Mouse (Mus musculus): ENCODE data around the gene Akap13. TPM values are rescaled to one million over a fixed set of nuclear protein-coding genes. Genes with fewer than 3 reads are reported as not detected.

The Akap13 gene
- polyA plus RNA-seq (2016; fragmentation: Nextera tagmentation; extraction: Ambion mirVana), result 37.6 and 57.9 TPM in 2 replicates

DNA sequence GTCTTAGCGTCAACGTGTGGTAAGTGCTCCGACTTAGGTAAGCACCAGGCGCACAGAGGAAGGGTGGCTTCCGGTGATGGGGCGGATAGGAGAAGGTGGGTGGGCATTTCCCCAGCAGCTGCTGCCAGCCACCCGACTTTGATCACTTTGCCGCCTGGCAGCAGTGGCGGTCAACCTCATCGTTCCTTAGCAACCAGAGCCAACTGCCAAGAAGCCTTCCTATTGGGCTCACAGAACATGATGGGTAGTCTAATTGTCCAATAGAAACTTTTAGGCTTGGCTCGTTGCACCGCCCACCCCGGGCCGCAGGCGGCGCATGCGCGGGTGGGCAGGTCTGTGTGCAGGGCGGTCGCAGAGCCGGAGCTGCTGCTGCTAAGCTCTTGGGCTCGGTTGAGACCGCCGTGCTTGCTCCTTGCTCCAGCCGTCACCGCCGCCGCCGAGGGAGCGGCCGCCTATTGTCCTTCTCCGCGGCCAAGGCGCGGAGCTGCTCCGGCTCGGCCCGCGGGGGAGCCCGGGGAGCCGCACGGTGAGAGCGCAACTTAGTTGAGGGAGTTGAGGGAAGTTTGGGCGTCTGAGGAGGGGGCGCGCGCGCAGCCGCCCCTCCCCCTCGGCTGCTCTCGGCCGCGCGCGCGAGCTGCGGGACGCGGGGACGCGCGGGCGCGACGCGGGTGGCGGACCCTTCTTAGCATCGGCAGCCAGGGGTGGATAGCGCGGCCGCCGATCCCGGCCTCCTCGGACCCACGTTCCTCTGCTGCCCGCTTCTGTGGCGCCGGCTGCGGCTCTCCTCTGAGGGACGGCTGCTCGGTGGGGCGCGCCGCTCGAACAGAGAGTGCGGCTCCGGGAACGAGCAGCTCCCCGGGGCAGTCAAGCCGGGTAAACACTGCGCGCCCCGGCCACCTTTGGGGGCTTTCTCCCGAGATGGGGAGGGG, at the start of gene Akap13:
Gene Akap13, plus strand, starts transcription at position 312 of the 929 bp plus-strand sequence.
- peak; percentile 99 for DNase-seq (ENCODE audit: low spot score)
- Histone ChIP-seq H3K36me3 (no peaks in the 10 kb centered on the region), H3K9me3 (no peaks in the 10 kb centered on the region), H3K4me3 (peak within 1 kb of the TSS; percentile 94), H3K4me1 (peaks cover 32% of the 10 kb centered on the region), H3K27me3 (ENCODE audit: insufficient read depth, poor library complexity, severe bottlenecking) (no peaks in the 10 kb centered on the region), H3K27ac (peak within 1 kb of the TSS; percentile 99)
- under 1% methylated on average over 94 of the region's 94 CpGs for WGBS

DNA sequence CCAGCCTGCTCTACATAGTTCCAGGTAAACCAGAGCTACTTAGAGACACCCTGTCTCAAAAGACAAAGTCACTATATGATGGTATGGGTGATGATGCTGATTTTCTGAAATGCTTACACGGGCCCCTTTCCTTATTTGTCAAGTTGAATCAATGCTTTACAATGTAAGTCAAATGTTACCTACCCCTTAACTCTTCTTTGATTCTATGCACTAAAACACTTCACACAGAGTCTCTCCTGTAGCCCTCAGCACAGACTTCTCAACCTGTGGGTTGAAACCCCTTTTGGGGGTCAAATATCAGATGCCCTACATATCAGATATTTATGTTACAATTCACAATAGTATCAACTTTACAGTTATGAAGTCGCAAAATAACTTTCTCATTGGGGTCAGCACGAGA, 44.7 kb upstream of the Akap13 start:
- DNase-seq (ENCODE audit: low spot score), result no peak
- Histone ChIP-seq H3K27me3 (ENCODE audit: insufficient read depth, poor library complexity, severe bottlenecking) (no peaks in the 10 kb centered on the region), H3K36me3 (no peaks in the 10 kb centered on the region), H3K4me1 (peaks cover 17% of the 10 kb centered on the region), H3K27ac (no peak overlapping the region), H3K4me3 (no peak overlapping the region), H3K9me3 (no peaks in the 10 kb centered on the region)
- WGBS, result 82% methylated on average over 3 of the region's 3 CpGs

- H3K4me3 ChIP-seq, result no peak overlapping the region
- peaks cover 20% of the 10 kb centered on the region for H3K4me1 ChIP-seq
- WGBS, result 81% methylated on average over 6 of the region's 6 CpGs
- no peaks in the 10 kb centered on the region for H3K9me3 ChIP-seq
- DNase-seq (ENCODE audit: low spot score), result no peak
- H3K27me3 ChIP-seq (ENCODE audit: insufficient read depth, poor library complexity, severe bottlenecking), result no peaks in the 10 kb centered on the region
- H3K27ac ChIP-seq, result no peak overlapping the region
- H3K36me3 ChIP-seq, result no peaks in the 10 kb centered on the region
Observed at GRCm38 (mm10) chr7:75411226-75411625, 44.1 kb upstream of the Akap13 start.

GRCm38 (mm10) chr7:75412011-75412510, 43.3 kb upstream of the Akap13 start:
- Histone ChIP-seq H3K4me1 (peaks cover 20% of the 10 kb centered on the region), H3K4me3 (no peak overlapping the region), H3K27ac (no peak overlapping the region), H3K9me3 (no peaks in the 10 kb centered on the region), H3K36me3 (no peaks in the 10 kb centered on the region), H3K27me3 (ENCODE audit: insufficient read depth, poor library complexity, severe bottlenecking) (no peaks in the 10 kb centered on the region)
- WGBS, result 80% methylated on average over 10 of the region's 10 CpGs
- DNase-seq (ENCODE audit: low spot score), result no peak

- Histone ChIP-seq H3K9me3 (no peaks in the 10 kb centered on the region), H3K4me1 (peaks cover 19% of the 10 kb centered on the region), H3K36me3 (no peaks in the 10 kb centered on the region), H3K27me3 (ENCODE audit: insufficient read depth, poor library complexity, severe bottlenecking) (no peaks in the 10 kb centered on the region), H3K27ac (no peak overlapping the region), H3K4me3 (no peak overlapping the region)
- 68% methylated on average over 2 of the region's 2 CpGs for WGBS
- DNase-seq (ENCODE audit: low spot score), result no peak
Observed at GRCm38 (mm10) chr7:75412568-75412967, 42.8 kb upstream of the Akap13 start.

DNA sequence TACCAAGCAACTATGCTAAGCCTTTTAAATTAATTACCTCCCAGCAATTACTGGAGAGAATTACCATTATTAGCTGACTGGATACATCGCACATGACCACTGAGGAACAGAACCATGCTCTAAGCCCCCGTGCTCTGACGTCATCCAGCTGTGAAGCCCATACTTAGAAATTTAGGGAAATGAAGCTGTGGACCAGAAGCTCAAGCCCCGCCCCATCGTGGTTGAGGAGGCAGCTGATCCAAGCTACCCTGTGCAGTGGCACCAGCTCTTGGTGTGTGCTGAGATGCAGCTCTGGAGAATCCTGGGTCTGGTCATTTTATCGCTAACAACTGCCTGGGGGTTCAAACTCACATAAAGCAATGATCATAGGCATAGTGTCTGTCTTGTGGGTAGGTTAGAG, 41.4 kb upstream of the Akap13 start:
- no peak overlapping the region for H3K4me3 ChIP-seq
- peaks cover 12% of the 10 kb centered on the region for H3K4me1 ChIP-seq
- 78% methylated on average over 6 of the region's 6 CpGs for WGBS
- H3K27me3 ChIP-seq (ENCODE audit: insufficient read depth, poor library complexity, severe bottlenecking), result no peaks in the 10 kb centered on the region
- no peaks in the 10 kb centered on the region for H3K36me3 ChIP-seq
- H3K27ac ChIP-seq, result no peak overlapping the region
- no peak for DNase-seq (ENCODE audit: low spot score)
- no peaks in the 10 kb centered on the region for H3K9me3 ChIP-seq

DNA sequence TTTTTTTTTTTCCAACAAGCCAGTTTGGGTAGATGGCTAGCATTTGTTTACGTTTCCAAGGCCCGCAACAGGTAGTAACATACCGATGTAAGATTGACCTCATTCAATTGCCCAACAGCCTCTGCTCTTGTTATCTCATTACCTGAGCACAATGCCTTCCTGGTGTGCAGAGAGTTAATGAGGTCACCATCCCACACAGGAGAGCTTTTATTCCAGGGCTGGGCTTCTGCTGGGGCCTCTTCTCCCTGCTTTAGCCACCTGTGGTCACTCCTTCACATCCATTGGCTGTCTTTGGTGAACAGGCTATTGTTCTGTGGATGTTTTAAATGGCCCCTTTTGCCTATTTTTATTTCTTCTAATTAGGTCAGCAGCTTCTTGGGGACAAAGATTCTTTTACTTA, 41.0 kb upstream of the Akap13 start:
- H3K9me3 ChIP-seq, result no peaks in the 10 kb centered on the region
- H3K27ac ChIP-seq, result no peak overlapping the region
- H3K4me3 ChIP-seq, result no peak overlapping the region
- DNase-seq (ENCODE audit: low spot score), result no peak
- 83% methylated on average over 3 of the region's 3 CpGs for WGBS
- peaks cover 12% of the 10 kb centered on the region for H3K4me1 ChIP-seq
- no peaks in the 10 kb centered on the region for H3K36me3 ChIP-seq
- no peaks in the 10 kb centered on the region for H3K27me3 ChIP-seq (ENCODE audit: insufficient read depth, poor library complexity, severe bottlenecking)

- WGBS, result 19% methylated on average over 4 of the region's 4 CpGs
- no peak for DNase-seq (ENCODE audit: low spot score)
Observed at GRCm38 (mm10) chr7:75415166-75415881, 40.0 kb upstream of the Akap13 start.

GRCm38 (mm10) chr7:75415882-75416585, 39.3 kb upstream of the Akap13 start:
- H3K36me3 ChIP-seq, result no peaks in the 10 kb centered on the region
- no peak overlapping the region for H3K4me3 ChIP-seq
- DNase-seq (ENCODE audit: low spot score), result no peak
- peaks cover 12% of the 10 kb centered on the region for H3K4me1 ChIP-seq
- 80% methylated on average over 7 of the region's 7 CpGs for WGBS
- no peaks in the 10 kb centered on the region for H3K27me3 ChIP-seq (ENCODE audit: insufficient read depth, poor library complexity, severe bottlenecking)
- 0 out of 2 replicates have a peak overlapping the region, but pooled peaks have one; percentile 42 for H3K27ac ChIP-seq
- H3K9me3 ChIP-seq, result no peaks in the 10 kb centered on the region

More at GRCm38 (mm10) chr7:75415166-75415881, 40.0 kb upstream of the Akap13 start:
- H3K9me3 ChIP-seq, result no peaks in the 10 kb centered on the region
- H3K27me3 ChIP-seq (ENCODE audit: insufficient read depth, poor library complexity, severe bottlenecking), result no peaks in the 10 kb centered on the region
- no peaks in the 10 kb centered on the region for H3K36me3 ChIP-seq
- no peak overlapping the region for H3K4me3 ChIP-seq
- H3K27ac ChIP-seq, result no peak overlapping the region
- peaks cover 12% of the 10 kb centered on the region for H3K4me1 ChIP-seq

- no peak for DNase-seq (ENCODE audit: low spot score)
- WGBS, result 71% methylated on average over 2 of the region's 2 CpGs
- Histone ChIP-seq H3K27me3 (ENCODE audit: insufficient read depth, poor library complexity, severe bottlenecking) (no peaks in the 10 kb centered on the region), H3K27ac (no peak overlapping the region), H3K4me1 (peaks cover 7% of the 10 kb centered on the region; the same call in 1 of the 2 replicates), H3K9me3 (no peaks in the 10 kb centered on the region), H3K4me3 (no peak overlapping the region), H3K36me3 (no peaks in the 10 kb centered on the region)
Observed at GRCm38 (mm10) chr7:75420927-75421326, 34.4 kb upstream of the Akap13 start.

- Histone ChIP-seq H3K27ac (no peak overlapping the region), H3K27me3 (ENCODE audit: insufficient read depth, poor library complexity, severe bottlenecking) (no peaks in the 10 kb centered on the region)
- WGBS, result 43% methylated on average over 7 of the region's 7 CpGs
Observed at GRCm38 (mm10) chr7:75424121-75424520, 31.2 kb upstream of the Akap13 start.

DNA sequence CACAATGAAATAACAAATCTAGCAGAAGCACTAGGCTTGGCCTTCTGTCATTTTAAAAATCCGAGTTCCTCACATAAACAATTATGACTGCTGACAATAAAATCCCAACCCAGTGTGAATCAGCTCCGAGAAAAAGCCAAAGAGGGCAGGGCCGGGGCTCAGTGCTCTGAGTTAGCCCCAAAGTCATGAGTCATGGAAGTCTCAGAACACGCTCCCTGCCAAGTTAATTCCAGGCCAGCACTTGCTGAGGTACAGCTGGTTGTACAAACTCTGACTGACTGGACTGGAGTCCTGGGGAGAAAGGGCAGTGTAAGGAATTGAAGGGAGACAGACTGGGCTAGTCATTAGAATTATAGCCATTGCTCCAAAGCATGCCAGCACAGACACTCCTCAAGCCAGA, 28.0 kb upstream of the Akap13 start:
- Histone ChIP-seq H3K9me3 (no peaks in the 10 kb centered on the region), H3K4me3 (no peak overlapping the region), H3K27ac (no peak overlapping the region), H3K36me3 (no peaks in the 10 kb centered on the region), H3K27me3 (ENCODE audit: insufficient read depth, poor library complexity, severe bottlenecking) (no peaks in the 10 kb centered on the region), H3K4me1 (peaks cover 29% of the 10 kb centered on the region)
- whole genome bisulfite sequencing, result 74% methylated on average over 4 of the region's 4 CpGs
- DNase-seq (ENCODE audit: low spot score), result no peak

More at GRCm38 (mm10) chr7:75424121-75424520, 31.2 kb upstream of the Akap13 start:
- no peak overlapping the region for H3K4me3 ChIP-seq
- peaks cover 7% of the 10 kb centered on the region; the same call in 1 of the 2 replicates for H3K4me1 ChIP-seq
- no peaks in the 10 kb centered on the region for H3K9me3 ChIP-seq
- no peaks in the 10 kb centered on the region for H3K36me3 ChIP-seq
- no peak for DNase-seq (ENCODE audit: low spot score)

All from heart, embryonic 10.5 days (tissue).